Mouse (Mus musculus) ES-E14 (cell line): Measurements from ENCODE around the gene Serinc5.

Experiments
- CHD2 ChIP-seq: IDR thresholded peaks from 2 replicates; pipeline ENCODE4 v1.6.1; 2014; ENCODE audit warnings: mild to moderate bottlenecking, low read depth, low read length, inconsistent platforms
- ZNF384 ChIP-seq: IDR thresholded peaks from 2 replicates; pipeline ENCODE4 v1.6.1; 2012; ENCODE audit warnings: low read depth, low read length, inconsistent platforms

DNA sequence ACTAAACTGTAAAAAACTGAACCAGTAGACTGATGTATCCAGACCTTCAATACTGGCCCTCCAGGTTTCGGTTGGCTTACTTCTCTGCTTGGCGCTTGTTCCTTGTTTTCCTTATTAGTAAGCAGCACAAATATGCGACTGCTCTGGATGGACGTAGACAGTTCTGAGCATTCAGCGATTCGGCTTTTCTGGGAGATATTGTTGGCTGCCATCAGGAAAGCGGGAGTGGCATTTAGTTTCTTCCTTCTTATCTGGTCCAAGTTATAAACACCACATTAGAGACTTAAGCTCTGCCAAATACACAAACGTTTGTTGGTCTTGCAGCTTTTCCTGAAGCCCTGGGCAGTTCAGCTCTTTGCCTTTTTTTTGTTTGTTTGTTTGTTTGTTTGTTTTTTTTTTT lies 5.6 kb downstream of the Serinc5 start:
- TF ChIP-seq ZNF384: no peak
- TF ChIP-seq CHD2: no peak
